Mouse (Mus musculus): ENCODE measurements around the gene Tmem176a. TPM values are rescaled to one million over a fixed set of nuclear protein-coding genes. Genes with fewer than 3 reads are reported as not detected.

Tmem176a gene
- total RNA-seq, 1 experiment from 2014 or later = 6.6 TPM

- ATAC-seq (ENCODE audit: extremely low read depth, insufficient number of reproducible peaks, low FRiP score, poor library complexity, severe bottlenecking) = no peak
These were observed 29.1 kb downstream of the Tmem176a start for GRCm38 (mm10) chr6:48869774-48870173.

DNA sequence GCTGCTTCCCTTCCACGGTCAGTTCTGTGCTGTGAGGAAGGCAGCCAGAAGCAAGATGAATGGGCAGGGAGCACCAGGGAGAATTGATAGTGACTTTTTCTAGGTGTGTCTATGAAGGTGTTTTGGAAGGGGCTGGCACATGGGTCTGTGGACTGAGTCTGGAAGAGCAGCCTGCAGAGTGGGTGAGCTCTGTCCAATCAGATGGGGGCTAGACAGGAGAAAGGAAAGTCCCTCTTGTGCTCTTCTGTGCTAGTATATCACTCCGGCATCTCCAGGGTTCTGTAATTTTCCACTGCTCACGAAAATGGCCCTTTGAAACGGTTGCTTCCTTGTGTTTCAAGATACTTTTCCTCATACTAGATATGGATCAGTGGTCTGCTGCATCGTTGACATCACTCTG is 31.9 kb downstream of the Tmem176a start, which contains the start of gene Aoc1:
Aoc1 (plus strand) TSS at position 301 of the 400 bp plus-strand sequence.
- no peak for ATAC-seq (ENCODE audit: extremely low read depth, insufficient number of reproducible peaks, low FRiP score, poor library complexity, severe bottlenecking)

GRCm38 (mm10) chr6:48874576-48874975 is 33.9 kb downstream of the Tmem176a start:
- ATAC-seq (ENCODE audit: extremely low read depth, insufficient number of reproducible peaks, low FRiP score, poor library complexity, severe bottlenecking) = no peak

DNA sequence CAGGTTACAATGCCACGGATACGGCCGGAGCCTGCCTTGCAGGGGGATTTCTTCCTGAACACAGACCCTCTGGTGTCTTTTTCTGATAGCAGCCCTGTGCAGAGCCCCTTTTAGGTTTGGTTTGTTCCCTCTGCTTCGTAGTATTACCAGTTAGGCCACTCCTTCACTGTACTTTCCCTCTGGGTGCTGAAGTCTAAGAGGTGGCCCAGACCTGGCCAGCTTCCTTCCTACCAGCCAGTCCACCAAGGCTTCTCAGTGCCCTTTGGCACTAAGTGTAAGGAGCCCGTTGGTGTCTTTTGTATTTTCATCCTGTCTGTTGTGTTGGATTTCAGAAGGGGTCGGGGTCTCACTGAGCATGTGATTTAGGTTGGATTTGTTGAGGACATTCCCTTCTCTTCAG is 34.8 kb downstream of the Tmem176a start:
- ATAC-seq (ENCODE audit: extremely low read depth, insufficient number of reproducible peaks, low FRiP score, poor library complexity, severe bottlenecking) = no peak

- ATAC-seq (ENCODE audit: extremely low read depth, insufficient number of reproducible peaks, low FRiP score, poor library complexity, severe bottlenecking) = no peak
These were observed 35.9 kb downstream of the Tmem176a start for GRCm38 (mm10) chr6:48876510-48877135.

DNA sequence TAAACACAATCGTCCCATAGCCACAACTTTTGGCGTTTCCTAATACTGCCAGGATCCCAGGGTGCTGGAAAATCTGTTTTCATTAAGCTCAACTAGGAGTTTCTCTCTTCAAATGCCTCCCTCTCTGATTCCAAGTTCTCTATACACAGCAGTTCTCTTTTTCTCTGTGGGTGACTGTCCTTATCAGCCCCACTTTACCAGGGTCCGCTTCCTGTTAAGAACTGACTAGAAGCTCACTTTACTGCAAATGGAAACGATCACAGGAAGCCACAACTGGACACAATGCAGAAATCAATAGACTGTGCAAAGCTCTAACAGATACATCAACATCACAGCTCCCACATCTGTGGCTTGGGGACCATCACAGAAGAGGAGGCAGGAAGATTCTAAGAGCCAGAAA is 53.5 kb downstream of the Tmem176a start:
- no peak for ATAC-seq (ENCODE audit: extremely low read depth, insufficient number of reproducible peaks, low FRiP score, poor library complexity, severe bottlenecking)

GRCm38 (mm10) chr6:48894938-48895818 is 54.5 kb downstream of the Tmem176a start:
- no peak for ATAC-seq (ENCODE audit: extremely low read depth, insufficient number of reproducible peaks, low FRiP score, poor library complexity, severe bottlenecking)

DNA sequence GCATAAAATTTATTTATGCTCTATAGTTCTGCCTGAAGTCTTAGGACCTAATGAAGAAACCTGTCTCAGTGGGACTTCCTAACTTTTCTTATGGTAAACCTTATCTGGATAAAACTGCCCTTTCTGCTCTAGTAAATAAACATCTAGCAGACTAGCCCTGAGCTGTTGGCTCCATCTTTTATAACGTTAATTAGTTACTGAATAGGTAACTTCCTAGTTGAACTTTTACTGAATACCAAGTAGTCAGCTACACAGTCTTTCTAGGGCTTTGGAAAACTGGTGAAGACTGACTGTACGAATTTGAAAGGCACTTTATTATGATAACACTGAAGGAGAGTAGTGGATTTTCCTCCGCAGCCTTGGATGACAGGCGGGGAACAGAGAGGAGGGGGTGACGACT is 55.2 kb downstream of the Tmem176a start:
- no peak for ATAC-seq (ENCODE audit: extremely low read depth, insufficient number of reproducible peaks, low FRiP score, poor library complexity, severe bottlenecking)

Other genes starting within 250 kb of the Tmem176a start
- gene Repin1, start 247.0 kb upstream of the Tmem176a start, total RNA-seq (2017) = 2.9 and 3.1 TPM in 2 replicates
- not detected in 2 replicates for gene Gm44965, start 247.0 kb upstream of the Tmem176a start, total RNA-seq (2017)
- 1.1 and 2.6 TPM in 2 replicates for gene Zfp775, start 238.9 kb upstream of the Tmem176a start, total RNA-seq (2017)
- 0.12 and 0.35 TPM in 2 replicates for gene AI854703, start 214.2 kb upstream of the Tmem176a start, total RNA-seq (2017)
- gene Gimap8, start 193.7 kb upstream of the Tmem176a start, total RNA-seq (2017) = 270 and 290 TPM in 2 replicates
- 132 and 133 TPM in 2 replicates for gene Gimap9, start 164.8 kb upstream of the Tmem176a start, total RNA-seq (2017)
- 627 and 688 TPM in 2 replicates for gene Gimap4, start 156.4 kb upstream of the Tmem176a start, total RNA-seq (2017)
- gene Gimap6, start 132.7 kb upstream of the Tmem176a start, total RNA-seq (2017) = 892 and 934 TPM in 2 replicates
- gene Gm28053, start 122.3 kb upstream of the Tmem176a start, total RNA-seq (2017) = 24.7 and 34.2 TPM in 2 replicates
- 121 TPM in 2 replicates for gene Gimap7, start 122.3 kb upstream of the Tmem176a start, total RNA-seq (2017)
- gene Gimap1, start 101.9 kb upstream of the Tmem176a start, total RNA-seq (2017) = 288 and 296 TPM in 2 replicates
- gene Gimap5, start 94.7 kb upstream of the Tmem176a start, total RNA-seq (2017) = 83.5 and 86.2 TPM in 2 replicates
- 311 and 314 TPM in 2 replicates for gene Gimap3, start 70.1 kb upstream of the Tmem176a start, total RNA-seq (2017)
- 11.2 and 14.4 TPM in 2 replicates for gene Tmem176b, start 577 bp downstream of the Tmem176a start, total RNA-seq (2017)
- not detected in 2 replicates for gene Aoc1, start 32.0 kb downstream of the Tmem176a start, total RNA-seq (2017)
- gene 1600015I10Rik, start 89.0 kb downstream of the Tmem176a start, total RNA-seq (2017) = not detected in 2 replicates
- gene Doxl2, start 134.0 kb downstream of the Tmem176a start, total RNA-seq (2017) = not detected in 2 replicates
- not detected in 2 replicates for gene Svs1, start 145.9 kb downstream of the Tmem176a start, total RNA-seq (2017)
- gene Gpnmb, start 195.6 kb downstream of the Tmem176a start, total RNA-seq (2017) = not detected in 2 replicates
- gene Malsu1, start 232.9 kb downstream of the Tmem176a start, total RNA-seq (2017) = 34.3 and 39.8 TPM in 2 replicates

Measured in neutrophil, adult 5-6 weeks (primary cell).